Mouse (Mus musculus): ENCODE measurements around the gene Mast4. TPM values are rescaled to one million over a fixed set of nuclear protein-coding genes. Genes with fewer than 3 reads are reported as not detected.

The Mast4 gene
- polyA plus RNA-seq, 1 experiment: 10.4 TPM

GRCm38 (mm10) chr13:102842237-102842636, 492.1 kb downstream of the Mast4 start:
- 92% methylated on average over 8 of the region's 8 CpGs for WGBS
- DNase-seq: no peak
- no peak overlapping the region for H3K27ac ChIP-seq (ENCODE audit: control insufficient read depth, insufficient read depth, low read length)

GRCm38 (mm10) chr13:102839741-102840482, 494.4 kb downstream of the Mast4 start:
- Histone ChIP-seq H3K27me3 (ENCODE audit: control insufficient read depth, insufficient read depth, low read length) (no peaks in the 10 kb centered on the region), H3K36me3 (ENCODE audit: control insufficient read depth, insufficient read depth, low read length) (no peaks in the 10 kb centered on the region), H3K27ac (ENCODE audit: control insufficient read depth, insufficient read depth, low read length) (no peak overlapping the region), H3K4me1 (replicated peaks; ENCODE audit: control insufficient read depth, insufficient read depth, low read length) (no peaks in the 10 kb centered on the region), H3K4me3 (ENCODE audit: control insufficient read depth, insufficient read depth, low read length) (no peak overlapping the region)
- TF ChIP-seq POLR2A (IDR thresholded peaks at IDR 0.05; ENCODE audit: control insufficient read depth, extremely low read depth, insufficient read depth, low read length, poor library complexity) (no peak), CTCF (IDR thresholded peaks at IDR 0.05; ENCODE audit: borderline replicate concordance, control insufficient read depth, extremely low read depth, insufficient read depth, low read length, poor library complexity) (no peak)
- no peak for DNase-seq
- 92% methylated on average over 7 of the region's 7 CpGs for WGBS

More at GRCm38 (mm10) chr13:102842237-102842636, 492.1 kb downstream of the Mast4 start:
- H3K27me3 ChIP-seq (ENCODE audit: control insufficient read depth, insufficient read depth, low read length): no peaks in the 10 kb centered on the region
- H3K36me3 ChIP-seq (ENCODE audit: control insufficient read depth, insufficient read depth, low read length): no peaks in the 10 kb centered on the region
- no peak for TF ChIP-seq CTCF (IDR thresholded peaks at IDR 0.05; ENCODE audit: borderline replicate concordance, control insufficient read depth, extremely low read depth, insufficient read depth, low read length, poor library complexity)
- no peaks in the 10 kb centered on the region for H3K4me1 ChIP-seq (replicated peaks; ENCODE audit: control insufficient read depth, insufficient read depth, low read length)
- H3K4me3 ChIP-seq (ENCODE audit: control insufficient read depth, insufficient read depth, low read length): no peak overlapping the region

GRCm38 (mm10) chr13:102837427-102837826, 496.9 kb downstream of the Mast4 start:
- 90% methylated on average over 4 of the region's 4 CpGs for WGBS
- no peaks in the 10 kb centered on the region for H3K27me3 ChIP-seq (ENCODE audit: control insufficient read depth, insufficient read depth, low read length)
- no peak for DNase-seq
- no peaks in the 10 kb centered on the region for H3K36me3 ChIP-seq (ENCODE audit: control insufficient read depth, insufficient read depth, low read length)
- no peaks in the 10 kb centered on the region for H3K4me1 ChIP-seq (replicated peaks; ENCODE audit: control insufficient read depth, insufficient read depth, low read length)
- TF ChIP-seq CTCF (IDR thresholded peaks at IDR 0.05; ENCODE audit: borderline replicate concordance, control insufficient read depth, extremely low read depth, insufficient read depth, low read length, poor library complexity): no peak
- TF ChIP-seq POLR2A (IDR thresholded peaks at IDR 0.05; ENCODE audit: control insufficient read depth, extremely low read depth, insufficient read depth, low read length, poor library complexity): no peak
- no peak overlapping the region for H3K27ac ChIP-seq (ENCODE audit: control insufficient read depth, insufficient read depth, low read length)
- no peak overlapping the region for H3K4me3 ChIP-seq (ENCODE audit: control insufficient read depth, insufficient read depth, low read length)

GRCm38 (mm10) chr13:102835336-102835735, 499.0 kb downstream of the Mast4 start:
- H3K4me1 ChIP-seq (replicated peaks; ENCODE audit: control insufficient read depth, insufficient read depth, low read length): no peaks in the 10 kb centered on the region
- no peaks in the 10 kb centered on the region for H3K27me3 ChIP-seq (ENCODE audit: control insufficient read depth, insufficient read depth, low read length)
- no peak overlapping the region for H3K27ac ChIP-seq (ENCODE audit: control insufficient read depth, insufficient read depth, low read length)
- no peak for DNase-seq
- TF ChIP-seq CTCF (IDR thresholded peaks at IDR 0.05; ENCODE audit: borderline replicate concordance, control insufficient read depth, extremely low read depth, insufficient read depth, low read length, poor library complexity) (no peak), POLR2A (IDR thresholded peaks at IDR 0.05; ENCODE audit: control insufficient read depth, extremely low read depth, insufficient read depth, low read length, poor library complexity) (no peak)
- H3K36me3 ChIP-seq (ENCODE audit: control insufficient read depth, insufficient read depth, low read length): no peaks in the 10 kb centered on the region
- WGBS: 91% methylated on average over 8 of the region's 8 CpGs
- H3K4me3 ChIP-seq (ENCODE audit: control insufficient read depth, insufficient read depth, low read length): no peak overlapping the region

- Histone ChIP-seq H3K27me3 (ENCODE audit: control insufficient read depth, insufficient read depth, low read length) (no peaks in the 10 kb centered on the region), H3K36me3 (ENCODE audit: control insufficient read depth, insufficient read depth, low read length) (no peaks in the 10 kb centered on the region), H3K4me1 (replicated peaks; ENCODE audit: control insufficient read depth, insufficient read depth, low read length) (no peaks in the 10 kb centered on the region), H3K27ac (ENCODE audit: control insufficient read depth, insufficient read depth, low read length) (no peak overlapping the region), H3K4me3 (ENCODE audit: control insufficient read depth, insufficient read depth, low read length) (no peak overlapping the region)
- 90% methylated on average over 4 of the region's 4 CpGs for WGBS
- no peak for DNase-seq
- TF ChIP-seq POLR2A (IDR thresholded peaks at IDR 0.05; ENCODE audit: control insufficient read depth, extremely low read depth, insufficient read depth, low read length, poor library complexity) (no peak), CTCF (IDR thresholded peaks at IDR 0.05; ENCODE audit: borderline replicate concordance, control insufficient read depth, extremely low read depth, insufficient read depth, low read length, poor library complexity) (no peak)
Measured at GRCm38 (mm10) chr13:102818287-102818686, 516.0 kb downstream of the Mast4 start.

- no peak for TF ChIP-seq CTCF (IDR thresholded peaks at IDR 0.05; ENCODE audit: borderline replicate concordance, control insufficient read depth, extremely low read depth, insufficient read depth, low read length, poor library complexity)
- no peak for TF ChIP-seq POLR2A (IDR thresholded peaks at IDR 0.05; ENCODE audit: control insufficient read depth, extremely low read depth, insufficient read depth, low read length, poor library complexity)
- Histone ChIP-seq H3K4me1 (replicated peaks; ENCODE audit: control insufficient read depth, insufficient read depth, low read length) (no peaks in the 10 kb centered on the region), H3K27ac (ENCODE audit: control insufficient read depth, insufficient read depth, low read length) (no peak overlapping the region), H3K4me3 (ENCODE audit: control insufficient read depth, insufficient read depth, low read length) (no peak overlapping the region), H3K27me3 (ENCODE audit: control insufficient read depth, insufficient read depth, low read length) (no peaks in the 10 kb centered on the region), H3K36me3 (ENCODE audit: control insufficient read depth, insufficient read depth, low read length) (no peaks in the 10 kb centered on the region)
- no peak for DNase-seq
- 94% methylated on average over 7 of the region's 7 CpGs for WGBS
Measured at GRCm38 (mm10) chr13:102816689-102817088, 517.6 kb downstream of the Mast4 start.

GRCm38 (mm10) chr13:102815158-102815557, 519.1 kb downstream of the Mast4 start:
- TF ChIP-seq CTCF (IDR thresholded peaks at IDR 0.05; ENCODE audit: borderline replicate concordance, control insufficient read depth, extremely low read depth, insufficient read depth, low read length, poor library complexity): no peak
- TF ChIP-seq POLR2A (IDR thresholded peaks at IDR 0.05; ENCODE audit: control insufficient read depth, extremely low read depth, insufficient read depth, low read length, poor library complexity): no peak
- Histone ChIP-seq H3K36me3 (ENCODE audit: control insufficient read depth, insufficient read depth, low read length) (no peaks in the 10 kb centered on the region), H3K4me3 (ENCODE audit: control insufficient read depth, insufficient read depth, low read length) (no peak overlapping the region), H3K27ac (ENCODE audit: control insufficient read depth, insufficient read depth, low read length) (no peak overlapping the region), H3K27me3 (ENCODE audit: control insufficient read depth, insufficient read depth, low read length) (no peaks in the 10 kb centered on the region), H3K4me1 (replicated peaks; ENCODE audit: control insufficient read depth, insufficient read depth, low read length) (no peaks in the 10 kb centered on the region)
- 97% methylated on average over 6 of the region's 6 CpGs for WGBS
- no peak for DNase-seq

Data from thymus, adult 2 months (tissue).